ENCODE assay signal across 16 mouse cellular contexts in the genomic region with DNA sequence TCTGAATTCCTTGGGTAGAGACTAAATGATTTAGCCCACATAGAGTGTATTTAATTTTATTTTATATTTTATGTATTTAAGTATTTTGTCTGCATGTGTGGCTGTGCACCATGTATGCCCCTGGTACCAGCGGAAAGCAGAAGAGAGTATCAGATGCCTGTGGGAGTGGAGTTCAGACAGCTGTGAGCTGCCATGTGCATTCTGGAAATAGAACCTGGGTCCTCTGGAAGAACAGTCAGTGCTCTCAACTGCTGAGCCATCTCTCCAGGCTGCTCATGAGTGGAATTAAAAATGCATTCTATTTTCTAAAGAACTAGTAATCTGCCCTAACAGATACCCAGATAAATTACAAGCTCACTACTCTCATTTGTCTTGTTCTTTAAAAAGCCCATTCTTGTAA.
"Had no signal": no experiment of that assay in that cellular context is flagged by ENCODE, and none has a peak within 500 bp of the region (broad histone marks: within the 10 kb centered on the region; RNA-seq: fewer than 3 reads in every experiment).

No protein-coding gene starts in this region.

- H3K36me3 ChIP-seq: kidney, embryonic 15.5 days; liver, embryonic 13.5 days; midbrain, embryonic 12.5 days; neural tube, embryonic 13.5 days had no signal

- H3K27ac ChIP-seq: kidney, embryonic 15.5 days; liver, embryonic 13.5 days; midbrain, embryonic 12.5 days; neural tube, embryonic 13.5 days; stomach, postnatal 0 days had no signal

- H3K4me3 ChIP-seq: kidney, embryonic 15.5 days; liver, embryonic 13.5 days; midbrain, embryonic 12.5 days; myocyte; neural tube, embryonic 13.5 days had no signal

- H3K4me2 ChIP-seq: kidney, embryonic 15.5 days; liver, embryonic 13.5 days; midbrain, embryonic 12.5 days; neural tube, embryonic 13.5 days had no signal

- ATAC-seq: intestine, postnatal 0 days; midbrain, embryonic 16.5 days had no signal

- DNase-seq: kidney, adult 8-10 months; kidney, postnatal 10 days; kidney, postnatal 36 days; liver, embryonic 13.5 days; lung, adult 2 months; lung, postnatal 14 days; lung, postnatal 4 days; retina, postnatal 1 day; thymus, postnatal 25 days had no signal

- H3K9me3 ChIP-seq: kidney, embryonic 15.5 days; liver, embryonic 13.5 days; midbrain, embryonic 12.5 days; neural tube, embryonic 13.5 days had no signal

- H3K4me1 ChIP-seq: midbrain, embryonic 12.5 days had no signal

- H3K27me3 ChIP-seq: kidney, embryonic 15.5 days; liver, embryonic 13.5 days; midbrain, embryonic 12.5 days; neural tube, embryonic 13.5 days had no signal

- H3K9ac ChIP-seq: kidney, embryonic 15.5 days; liver, embryonic 13.5 days; midbrain, embryonic 12.5 days; neural tube, embryonic 13.5 days had no signal
